Mouse (Mus musculus) ES-CJ7 (cell line): ENCODE results near the gene Gm9573.

Source experiments
- DNase-seq: peaks from one replicate; pipeline ENCODE4 v3.0.0; 2011; ENCODE audit warnings: low read depth, low spot score

Gene Gm9573

GRCm38 (mm10) chr17:35626537-35626936, at the start of gene Gm9573:
TSS of gene Gm9573 (minus strand) at chr17:35626637.
- no peak for DNase-seq

- DNase-seq: peak; percentile 97
Observed at GRCm38 (mm10) chr17:35673416-35674035, 47.1 kb upstream of the Gm9573 start, which contains the start of gene Gtf2h4. TSS of gene Gtf2h4 (minus strand) at chr17:35673739.

GRCm38 (mm10) chr17:35672527-35672926, 46.1 kb upstream of the Gm9573 start:
- DNase-seq: no peak

GRCm38 (mm10) chr17:35671846-35672245, 45.4 kb upstream of the Gm9573 start:
- DNase-seq: no peak

GRCm38 (mm10) chr17:35669731-35670130, 43.3 kb upstream of the Gm9573 start:
- DNase-seq: no peak

- peak; percentile 94 for DNase-seq
Observed at GRCm38 (mm10) chr17:35667334-35668065, 41.1 kb upstream of the Gm9573 start, which contains the start of gene Vars2. TSS of gene Vars2 (minus strand) at chr17:35667592.

GRCm38 (mm10) chr17:35666851-35667256, 40.4 kb upstream of the Gm9573 start:
- DNase-seq: peak; percentile 41

- peak; percentile 77 for DNase-seq
Observed at GRCm38 (mm10) chr17:35665957-35666515, 39.6 kb upstream of the Gm9573 start.

GRCm38 (mm10) chr17:35653086-35653485, 26.6 kb upstream of the Gm9573 start:
- peak; percentile 71 for DNase-seq

- no peak for DNase-seq
Observed at GRCm38 (mm10) chr17:35649429-35649828, 23.0 kb upstream of the Gm9573 start.

GRCm38 (mm10) chr17:35643609-35644236, 17.3 kb upstream of the Gm9573 start, which contains the start of gene Mucl3:
TSS of gene Mucl3 (minus strand) at chr17:35643695.
- DNase-seq: no peak

- no peak for DNase-seq
Observed at GRCm38 (mm10) chr17:35639352-35639751, 12.9 kb upstream of the Gm9573 start.

- DNase-seq: peak; percentile 93
Observed at GRCm38 (mm10) chr17:35638475-35639190, 12.2 kb upstream of the Gm9573 start.

GRCm38 (mm10) chr17:35636363-35636762, 9.9 kb upstream of the Gm9573 start:
- DNase-seq: peak; percentile 72

- peak; percentile 82 for DNase-seq
Observed at GRCm38 (mm10) chr17:35635699-35636111, 9.3 kb upstream of the Gm9573 start.

- DNase-seq: peak; percentile 50
Observed at GRCm38 (mm10) chr17:35635202-35635601, 8.8 kb upstream of the Gm9573 start.

GRCm38 (mm10) chr17:35633992-35634391, 7.6 kb upstream of the Gm9573 start:
- peak; percentile 71 for DNase-seq

GRCm38 (mm10) chr17:35617127-35617526, 9.3 kb downstream of the Gm9573 start:
- peak; percentile 40 for DNase-seq

- no peak for DNase-seq
Observed at GRCm38 (mm10) chr17:35601736-35602354, 24.6 kb downstream of the Gm9573 start.

- no peak for DNase-seq
Observed at GRCm38 (mm10) chr17:35601249-35601648, 25.2 kb downstream of the Gm9573 start, which contains the start of gene Sfta2. TSS of gene Sfta2 (plus strand) at chr17:35601549.

GRCm38 (mm10) chr17:35597399-35597798, 29.0 kb downstream of the Gm9573 start:
- no peak for DNase-seq
